Mouse (Mus musculus) cortical plate, adult 2 months (tissue): ENCODE results near the gene Tarbp2.

Experiments
- CTCF ChIP-seq: fragments of 200-500 bp; IDR thresholded peaks from 2 replicates; pipeline ENCODE4 v1.5.1; 2011; ENCODE audit warnings: mild to moderate bottlenecking, control low read depth, low read length; ENCODE audit not compliant: insufficient read depth; ENCODE audit errors: extremely low read depth
- POLR2A ChIP-seq: fragments of 200-500 bp; IDR thresholded peaks from 2 replicates; pipeline ENCODE4 v1.6.1; 2011; ENCODE audit warnings: mild to moderate bottlenecking, low read length, control low read depth; ENCODE audit not compliant: insufficient read depth; ENCODE audit errors: extremely low read depth

DNA sequence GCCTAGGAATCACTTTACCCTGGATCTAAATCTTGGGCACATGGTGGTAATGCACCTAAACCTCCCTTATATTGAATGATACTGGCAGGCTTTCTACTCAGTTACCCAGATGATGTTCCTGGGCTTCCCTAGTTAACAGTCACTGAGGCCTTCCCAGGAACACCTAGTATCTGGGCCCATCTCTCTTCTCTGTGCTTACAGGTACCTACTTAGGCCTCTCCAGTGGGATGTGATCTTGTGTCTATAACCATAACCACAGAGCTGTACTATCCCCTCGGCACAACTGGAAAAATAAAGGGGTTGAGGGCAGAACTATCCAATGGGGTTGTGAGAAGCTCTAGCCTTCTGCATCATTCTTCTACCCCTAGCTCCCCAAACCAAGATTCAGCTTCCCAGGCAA lies 11.1 kb upstream of the Tarbp2 start:
- TF ChIP-seq POLR2A (no peak), CTCF (no peak)
